In the genomic region with DNA sequence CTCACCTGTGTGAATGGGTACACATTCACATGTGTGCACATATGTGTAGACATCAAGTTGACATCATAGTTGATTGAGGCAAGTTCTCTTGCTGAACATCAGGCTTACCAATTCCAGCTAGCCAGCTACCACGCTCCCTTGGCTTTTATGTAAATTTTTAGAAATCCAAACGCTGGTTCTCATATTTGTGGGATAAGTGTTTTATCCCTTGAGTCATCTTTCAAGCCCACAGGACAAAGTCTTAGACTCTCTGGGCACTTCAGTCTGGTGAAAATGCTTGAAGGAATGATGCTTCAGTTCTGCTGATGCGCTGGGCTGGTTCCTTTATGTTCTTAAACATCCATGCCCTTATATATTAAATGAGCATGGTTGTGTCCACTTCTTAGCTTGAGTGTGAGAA, we compare ENCODE assay signal across 17 mouse cellular contexts.
"Had no signal": no experiment of that assay in that cellular context is flagged by ENCODE, and none has a peak within 500 bp of the region (broad histone marks: within the 10 kb centered on the region; RNA-seq: fewer than 3 reads in every experiment).

No protein-coding gene starts in this region.

- H3K4me2 ChIP-seq: lung, embryonic 15.5 days; midbrain, embryonic 11.5 days; midbrain, embryonic 13.5 days; midbrain, embryonic 15.5 days; neural tube, embryonic 12.5 days had no signal

- H3K4me1 ChIP-seq: lung, embryonic 15.5 days; midbrain, embryonic 13.5 days; midbrain, embryonic 15.5 days; neural tube, embryonic 12.5 days had no signal

- DNase-seq: lung, adult 2 months; lung, postnatal 14 days; lung, postnatal 36 days; right cerebral cortex, postnatal 25 days; right cerebral cortex, postnatal 4 days; spleen, adult 18-20 months; thymus, adult 18-20 months; thymus, postnatal 14 days; thymus, postnatal 36 days had no signal

- H3K9ac ChIP-seq: lung, embryonic 15.5 days; midbrain, embryonic 13.5 days; midbrain, embryonic 15.5 days; neural tube, embryonic 12.5 days had no signal

- ATAC-seq: lung, postnatal 0 days; midbrain, embryonic 13.5 days; midbrain, embryonic 15.5 days had no signal

- H3K9me3 ChIP-seq: lung, embryonic 15.5 days; midbrain, embryonic 13.5 days; midbrain, embryonic 15.5 days; neural tube, embryonic 12.5 days had no signal

- H3K4me3 ChIP-seq: lung, embryonic 15.5 days; megakaryocyte, embryonic 14.5 days; midbrain, embryonic 13.5 days; midbrain, embryonic 15.5 days; neural tube, embryonic 12.5 days had no signal

- H3K27me3 ChIP-seq: lung, embryonic 15.5 days; megakaryocyte, embryonic 14.5 days; midbrain, embryonic 13.5 days; midbrain, embryonic 15.5 days; neural tube, embryonic 12.5 days had no signal

- H3K36me3 ChIP-seq: lung, embryonic 15.5 days; midbrain, embryonic 13.5 days; midbrain, embryonic 15.5 days; neural tube, embryonic 12.5 days had no signal

- H3K27ac ChIP-seq: lung, embryonic 15.5 days; macrophage; midbrain, embryonic 13.5 days; midbrain, embryonic 15.5 days; neural tube, embryonic 12.5 days had no signal
